Mouse (Mus musculus) regulatory T cell (primary cell): ENCODE measurements around the gene Tmem246.
"Not testable (repeated sequence)": the region's sequence is repeated elsewhere in the genome, so short reads cannot be mapped to it uniquely, and the experiment has no call there.

Source experiments
- in situ Hi-C: fragments of 300-600 bp; cut with MboI, MseI; formaldehyde crosslinking; loops from one replicate; pipeline ENCODE4 v1.15.1; 2025; ENCODE audit warnings: high pct_unique_total_duplicates

Tmem246 gene

GRCm38 (mm10) chr4:49597183-49598100 lies at the start of gene Tmem246:
Tmem246 (minus strand) TSS chr4:49597876.
- in situ Hi-C loops = no loop called here

GRCm38 (mm10) chr4:49639913-49640312 lies 42.2 kb upstream of the Tmem246 start:
- in situ Hi-C loops = loop anchor here (10.0 kb wide), 1 partner anchor 1185 kb away; no protein-coding TSS in a partner anchor

- in situ Hi-C loops = no loop called here
These were observed 40.1 kb upstream of the Tmem246 start for GRCm38 (mm10) chr4:49637821-49638220.

- in situ Hi-C loops = loop anchor here (5.0 kb wide), 1 partner anchor 110 kb away; the partner anchor contains the start of genes Mrpl50 and Zfp189
These were observed 34.4 kb upstream of the Tmem246 start for GRCm38 (mm10) chr4:49632139-49632481.

- in situ Hi-C loops = loop anchor here (5.0 kb wide), 1 partner anchor 109 kb away; the partner anchor contains the start of genes Mrpl50 and Zfp189
These were observed 33.9 kb upstream of the Tmem246 start, which contains the start of gene Rnf20 for GRCm38 (mm10) chr4:49631319-49632138. Rnf20 (plus strand) TSS chr4:49632006.

- in situ Hi-C loops = loop anchor here (5.0 kb wide), 1 partner anchor 62 kb away; no protein-coding TSS in a partner anchor
These were observed 31.3 kb upstream of the Tmem246 start for GRCm38 (mm10) chr4:49628941-49629340.

GRCm38 (mm10) chr4:49626973-49627372 lies 29.3 kb upstream of the Tmem246 start:
- in situ Hi-C loops = loop anchor here (5.0 kb wide), 1 partner anchor 60 kb away; no protein-coding TSS in a partner anchor

GRCm38 (mm10) chr4:49624969-49625368 lies 27.3 kb upstream of the Tmem246 start:
- in situ Hi-C loops = loop anchor here (5.0 kb wide), 1 partner anchor 58 kb away; no protein-coding TSS in a partner anchor

GRCm38 (mm10) chr4:49623916-49624315 lies 26.2 kb upstream of the Tmem246 start:
- in situ Hi-C loops = no loop called here

GRCm38 (mm10) chr4:49622272-49622671 lies 24.6 kb upstream of the Tmem246 start:
- in situ Hi-C loops = no loop called here

- in situ Hi-C loops = not testable (repeated sequence)
These were observed 22.2 kb upstream of the Tmem246 start for GRCm38 (mm10) chr4:49619861-49620260.

GRCm38 (mm10) chr4:49616924-49617323 lies 19.2 kb upstream of the Tmem246 start:
- in situ Hi-C loops = no loop called here

- in situ Hi-C loops = no loop called here
These were observed 7.8 kb upstream of the Tmem246 start for GRCm38 (mm10) chr4:49605459-49605858.

GRCm38 (mm10) chr4:49604616-49605015 lies 6.9 kb upstream of the Tmem246 start:
- in situ Hi-C loops = no loop called here

GRCm38 (mm10) chr4:49604016-49604546 lies 6.4 kb upstream of the Tmem246 start:
- in situ Hi-C loops = no loop called here

GRCm38 (mm10) chr4:49603161-49603560 lies 5.5 kb upstream of the Tmem246 start:
- in situ Hi-C loops = no loop called here

GRCm38 (mm10) chr4:49596846-49597182 lies 862 bp downstream of the Tmem246 start:
- in situ Hi-C loops = no loop called here

GRCm38 (mm10) chr4:49590152-49590551 lies 7.5 kb downstream of the Tmem246 start:
- in situ Hi-C loops = no loop called here

- in situ Hi-C loops = no loop called here
These were observed 10.9 kb downstream of the Tmem246 start for GRCm38 (mm10) chr4:49586811-49587210.

GRCm38 (mm10) chr4:49585524-49586101 lies 12.1 kb downstream of the Tmem246 start:
- in situ Hi-C loops = no loop called here
